Mouse (Mus musculus): Measurements from ENCODE around the gene Mob3b. TPM values are rescaled to one million over a fixed set of nuclear protein-coding genes. Genes with fewer than 3 reads are reported as not detected.

The Mob3b gene
- polyA plus RNA-seq, 1 experiment from 2014 or later: 2.8 TPM

DNA sequence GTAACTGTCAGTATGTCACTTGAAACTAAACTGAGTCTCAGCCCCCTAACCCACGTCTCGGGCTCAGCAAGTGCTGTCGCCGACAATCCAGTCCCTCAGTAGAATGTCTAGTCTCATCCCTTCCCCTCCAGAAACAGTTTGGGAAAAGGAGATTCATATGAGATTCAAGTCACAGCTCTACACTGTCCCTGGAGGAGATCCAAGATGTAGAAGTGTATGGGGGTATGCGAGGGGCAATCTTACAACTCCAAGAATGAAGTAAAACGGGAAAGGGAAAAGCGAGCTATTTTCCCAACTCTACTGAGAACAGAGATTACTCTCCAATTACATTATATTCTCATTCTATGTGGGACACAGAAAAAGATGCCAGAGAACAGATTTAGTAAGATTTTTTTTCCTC is 106.1 kb downstream of the Mob3b start:
- Histone ChIP-seq H3K9ac (ENCODE audit: low read depth, low read length) (no peak overlapping the region), H3K27me3 (ENCODE audit: control insufficient read depth, insufficient read depth, low read depth, low read length) (no peaks in the 10 kb centered on the region), H3K4me3 (ENCODE audit: low read depth, low read length) (no peak overlapping the region), H3K9me3 (replicated peaks; ENCODE audit: control insufficient read depth, low read length, poor library complexity, severe bottlenecking) (no peaks in the 10 kb centered on the region), H3K4me2 (ENCODE audit: low read length) (no peak overlapping the region), H3K4me1 (ENCODE audit: control insufficient read depth, insufficient read depth, low read length) (no peaks in the 10 kb centered on the region; the same call in 1 of the 2 replicates), H3K27ac (ENCODE audit: low read length) (no peak overlapping the region), H3K36me3 (ENCODE audit: control insufficient read depth, insufficient read depth, low read length) (no peaks in the 10 kb centered on the region)
- no peak for ATAC-seq
- WGBS: 73% methylated on average over 7 of the region's 7 CpGs

DNA sequence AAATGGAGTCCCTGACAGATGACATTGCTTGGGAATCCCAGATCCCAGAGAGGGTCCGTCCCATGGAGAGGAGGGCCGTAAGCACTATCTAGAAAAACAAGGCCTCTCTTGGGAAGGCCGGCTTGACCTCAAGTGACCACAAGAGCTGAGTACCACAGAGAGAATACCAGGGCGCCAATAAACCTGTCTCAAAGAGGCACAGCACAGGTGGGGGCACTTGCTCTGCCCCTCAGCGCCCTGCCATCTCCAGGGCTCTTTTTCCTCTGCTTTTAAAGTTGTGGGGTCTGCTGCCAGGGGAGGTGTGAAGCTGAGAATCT is 107.6 kb downstream of the Mob3b start:
- H3K36me3 ChIP-seq (ENCODE audit: control insufficient read depth, insufficient read depth, low read length): no peaks in the 10 kb centered on the region
- H3K27ac ChIP-seq (ENCODE audit: low read length): no peak overlapping the region
- no peaks in the 10 kb centered on the region; the same call in 1 of the 2 replicates for H3K4me1 ChIP-seq (ENCODE audit: control insufficient read depth, insufficient read depth, low read length)
- 70% methylated on average over 5 of the region's 5 CpGs for WGBS
- H3K9me3 ChIP-seq (replicated peaks; ENCODE audit: control insufficient read depth, low read length, poor library complexity, severe bottlenecking): no peaks in the 10 kb centered on the region
- no peak overlapping the region for H3K4me2 ChIP-seq (ENCODE audit: low read length)
- no peak for ATAC-seq
- no peak overlapping the region for H3K4me3 ChIP-seq (ENCODE audit: low read depth, low read length)
- no peak overlapping the region for H3K9ac ChIP-seq (ENCODE audit: low read depth, low read length)
- H3K27me3 ChIP-seq (ENCODE audit: control insufficient read depth, insufficient read depth, low read depth, low read length): no peaks in the 10 kb centered on the region

DNA sequence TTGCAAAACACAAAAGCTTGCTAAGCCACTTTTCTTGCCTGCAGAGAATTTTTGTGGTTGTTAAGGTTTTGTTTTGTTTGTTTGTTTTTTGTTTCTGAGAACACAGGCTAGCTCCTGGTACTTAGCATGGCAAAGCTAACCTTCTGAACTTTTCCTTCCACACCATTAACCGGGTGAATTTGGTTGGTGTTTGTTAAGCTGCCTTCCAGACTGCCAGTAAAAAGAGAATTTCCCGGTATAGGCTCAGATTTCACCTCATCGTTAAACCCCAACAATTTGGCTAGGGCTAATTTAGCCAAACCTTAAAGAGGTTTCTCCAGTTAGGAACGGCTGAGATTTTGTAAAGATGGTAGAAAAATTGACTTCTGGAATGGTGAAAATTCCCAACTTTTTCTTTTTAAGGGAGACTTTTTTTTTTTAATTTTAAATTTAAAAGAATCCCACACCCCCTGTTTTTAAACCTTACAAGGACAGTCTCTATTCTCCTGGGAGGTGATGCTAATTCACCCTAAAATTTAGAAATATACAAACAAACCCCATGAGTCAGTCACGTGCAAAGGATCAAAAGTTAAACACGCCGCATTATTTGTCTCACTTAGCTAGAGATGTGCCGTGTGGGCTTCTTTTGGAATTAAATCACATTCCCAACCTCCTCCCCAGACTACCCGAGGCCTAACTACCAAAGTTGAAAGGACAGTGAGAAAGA is 108.1 kb downstream of the Mob3b start:
- Histone ChIP-seq H3K4me1 (ENCODE audit: control insufficient read depth, insufficient read depth, low read length) (no peaks in the 10 kb centered on the region; the same call in 1 of the 2 replicates), H3K9me3 (replicated peaks; ENCODE audit: control insufficient read depth, low read length, poor library complexity, severe bottlenecking) (no peaks in the 10 kb centered on the region), H3K27ac (ENCODE audit: low read length) (no peak overlapping the region), H3K9ac (ENCODE audit: low read depth, low read length) (no peak overlapping the region), H3K4me3 (ENCODE audit: low read depth, low read length) (no peak overlapping the region), H3K36me3 (ENCODE audit: control insufficient read depth, insufficient read depth, low read length) (no peaks in the 10 kb centered on the region), H3K27me3 (ENCODE audit: control insufficient read depth, insufficient read depth, low read depth, low read length) (no peaks in the 10 kb centered on the region), H3K4me2 (ENCODE audit: low read length) (no peak overlapping the region)
- ATAC-seq: no peak
- 56% methylated on average over 9 of the region's 9 CpGs for WGBS

DNA sequence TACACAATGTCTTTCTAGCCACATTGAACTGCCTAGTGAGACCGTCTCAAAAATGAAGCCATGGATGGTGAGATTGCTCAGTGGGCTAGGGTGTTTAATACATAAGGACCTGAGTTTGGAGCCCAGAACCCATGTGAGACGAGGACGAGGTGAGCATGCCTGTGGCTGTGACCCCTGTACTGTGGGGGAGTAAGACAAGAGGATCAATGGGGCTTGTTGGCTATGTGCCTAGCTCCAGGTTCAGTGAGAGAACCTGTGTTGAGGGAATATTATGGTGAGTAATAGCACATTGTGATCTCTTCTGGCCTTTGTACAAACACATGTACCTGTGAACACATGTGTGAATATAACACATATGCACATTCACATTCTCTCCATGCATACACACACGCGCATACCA is 116.4 kb downstream of the Mob3b start:
- Histone ChIP-seq H3K36me3 (ENCODE audit: control insufficient read depth, insufficient read depth, low read length) (no peaks in the 10 kb centered on the region), H3K9me3 (replicated peaks; ENCODE audit: control insufficient read depth, low read length, poor library complexity, severe bottlenecking) (no peaks in the 10 kb centered on the region; the same call in 1 of the 2 replicates), H3K27ac (ENCODE audit: low read length) (no peak overlapping the region), H3K27me3 (ENCODE audit: control insufficient read depth, insufficient read depth, low read depth, low read length) (no peaks in the 10 kb centered on the region), H3K4me2 (ENCODE audit: low read length) (no peak overlapping the region), H3K4me1 (ENCODE audit: control insufficient read depth, insufficient read depth, low read length) (no peaks in the 10 kb centered on the region), H3K9ac (ENCODE audit: low read depth, low read length) (no peak overlapping the region), H3K4me3 (ENCODE audit: low read depth, low read length) (no peak overlapping the region)
- WGBS: 98% methylated on average over 5 of the region's 5 CpGs
- ATAC-seq: no peak

DNA sequence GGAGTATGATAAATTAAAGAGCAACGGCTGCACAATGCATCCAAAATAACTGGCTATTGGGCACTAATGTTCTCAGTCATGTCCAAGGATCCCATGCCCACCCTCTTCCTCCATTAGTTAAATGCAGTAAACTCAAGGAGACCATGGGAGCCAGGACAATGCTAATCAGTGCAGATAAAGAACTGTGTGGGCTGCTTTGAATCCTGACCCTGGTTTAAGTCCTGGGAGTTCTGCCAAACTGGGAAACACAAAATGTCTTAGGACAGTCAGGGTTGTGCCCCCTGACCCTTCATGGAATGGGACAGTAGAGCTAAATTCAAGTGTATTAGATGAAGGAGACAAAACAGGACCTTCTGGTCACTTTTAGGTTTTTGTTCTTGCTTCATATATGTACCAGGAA is 117.0 kb downstream of the Mob3b start:
- no peaks in the 10 kb centered on the region for H3K4me1 ChIP-seq (ENCODE audit: control insufficient read depth, insufficient read depth, low read length)
- H3K9me3 ChIP-seq (replicated peaks; ENCODE audit: control insufficient read depth, low read length, poor library complexity, severe bottlenecking): no peaks in the 10 kb centered on the region; the same call in 1 of the 2 replicates
- H3K4me3 ChIP-seq (ENCODE audit: low read depth, low read length): no peak overlapping the region
- WGBS: 96% methylated on average over 1 of the region's 1 CpGs
- H3K27ac ChIP-seq (ENCODE audit: low read length): no peak overlapping the region
- H3K36me3 ChIP-seq (ENCODE audit: control insufficient read depth, insufficient read depth, low read length): no peaks in the 10 kb centered on the region
- no peaks in the 10 kb centered on the region for H3K27me3 ChIP-seq (ENCODE audit: control insufficient read depth, insufficient read depth, low read depth, low read length)
- no peak overlapping the region for H3K4me2 ChIP-seq (ENCODE audit: low read length)
- no peak overlapping the region for H3K9ac ChIP-seq (ENCODE audit: low read depth, low read length)
- no peak for ATAC-seq

DNA sequence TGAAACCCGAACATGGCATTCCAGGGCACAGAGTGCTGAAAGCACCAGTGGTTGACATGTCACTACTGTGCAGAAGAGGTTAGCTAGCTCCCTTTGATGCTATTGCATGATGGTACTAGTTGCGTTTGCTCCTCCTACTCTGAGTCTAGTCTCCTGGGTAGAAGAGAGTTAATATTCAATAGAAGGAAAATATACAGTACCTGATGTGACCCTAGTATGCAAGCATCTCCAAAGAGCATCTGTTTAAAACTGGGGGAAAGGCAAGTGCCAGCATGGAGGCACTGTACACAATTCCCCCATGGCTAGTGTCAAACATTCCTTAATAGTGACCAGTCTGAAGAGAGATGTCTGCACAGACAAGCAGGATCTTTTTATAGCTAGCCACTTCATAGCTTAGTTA is 119.5 kb downstream of the Mob3b start:
- H3K4me3 ChIP-seq (ENCODE audit: low read depth, low read length): no peak overlapping the region
- ATAC-seq: no peak
- 89% methylated on average over 2 of the region's 2 CpGs for WGBS
- no peak overlapping the region for H3K27ac ChIP-seq (ENCODE audit: low read length)
- H3K9me3 ChIP-seq (replicated peaks; ENCODE audit: control insufficient read depth, low read length, poor library complexity, severe bottlenecking): no peaks in the 10 kb centered on the region; the same call in 1 of the 2 replicates
- H3K9ac ChIP-seq (ENCODE audit: low read depth, low read length): no peak overlapping the region
- H3K4me2 ChIP-seq (ENCODE audit: low read length): no peak overlapping the region
- no peaks in the 10 kb centered on the region for H3K4me1 ChIP-seq (ENCODE audit: control insufficient read depth, insufficient read depth, low read length)
- no peaks in the 10 kb centered on the region for H3K27me3 ChIP-seq (ENCODE audit: control insufficient read depth, insufficient read depth, low read depth, low read length)
- H3K36me3 ChIP-seq (ENCODE audit: control insufficient read depth, insufficient read depth, low read length): no peaks in the 10 kb centered on the region

DNA sequence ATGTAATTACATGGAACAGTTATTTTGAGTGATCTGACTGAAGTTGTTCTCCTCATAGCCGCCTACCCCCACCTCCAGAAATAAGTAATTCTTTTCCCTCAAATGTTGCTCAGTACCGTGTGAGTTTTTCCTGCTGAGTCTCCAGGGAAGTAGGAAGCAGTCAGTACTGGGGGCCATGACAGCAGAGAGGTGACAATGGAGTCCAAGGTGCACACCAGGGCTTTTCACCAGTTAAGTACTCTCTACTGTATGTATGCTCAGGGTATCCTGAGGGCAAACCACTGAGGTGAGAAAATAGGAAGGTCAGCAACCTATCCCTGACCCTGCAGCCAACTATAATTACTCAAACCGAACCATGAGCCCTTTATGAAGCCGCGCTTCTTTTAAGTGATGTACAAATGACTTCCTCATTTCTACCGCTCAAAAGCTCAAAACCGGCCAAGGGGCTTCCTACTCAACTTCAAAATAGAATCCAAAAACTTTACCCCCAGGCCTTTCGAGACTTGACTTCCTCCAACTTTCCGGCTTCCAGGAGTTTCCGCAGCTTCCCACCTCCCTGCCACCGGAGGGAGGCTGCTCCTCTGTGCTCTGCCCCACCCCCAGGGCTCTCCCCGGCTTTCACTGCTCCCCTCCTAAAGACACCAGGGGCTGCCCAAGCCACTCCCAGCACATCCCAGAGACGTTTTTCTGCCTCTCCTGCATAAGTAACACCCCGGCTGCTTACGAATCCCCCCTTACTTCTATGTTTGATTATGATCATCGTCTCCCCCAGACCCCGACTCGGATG is 122.6 kb downstream of the Mob3b start:
- WGBS: 62% methylated on average over 18 of the region's 18 CpGs
- Histone ChIP-seq H3K36me3 (ENCODE audit: control insufficient read depth, insufficient read depth, low read length) (no peaks in the 10 kb centered on the region), H3K4me1 (ENCODE audit: control insufficient read depth, insufficient read depth, low read length) (no peaks in the 10 kb centered on the region), H3K4me2 (ENCODE audit: low read length) (no peak overlapping the region), H3K27me3 (ENCODE audit: control insufficient read depth, insufficient read depth, low read depth, low read length) (no peaks in the 10 kb centered on the region), H3K4me3 (ENCODE audit: low read depth, low read length) (no peak overlapping the region), H3K9ac (ENCODE audit: low read depth, low read length) (no peak overlapping the region), H3K9me3 (replicated peaks; ENCODE audit: control insufficient read depth, low read length, poor library complexity, severe bottlenecking) (no peaks in the 10 kb centered on the region; the same call in 1 of the 2 replicates), H3K27ac (ENCODE audit: low read length) (no peak overlapping the region)
- ATAC-seq: no peak

DNA sequence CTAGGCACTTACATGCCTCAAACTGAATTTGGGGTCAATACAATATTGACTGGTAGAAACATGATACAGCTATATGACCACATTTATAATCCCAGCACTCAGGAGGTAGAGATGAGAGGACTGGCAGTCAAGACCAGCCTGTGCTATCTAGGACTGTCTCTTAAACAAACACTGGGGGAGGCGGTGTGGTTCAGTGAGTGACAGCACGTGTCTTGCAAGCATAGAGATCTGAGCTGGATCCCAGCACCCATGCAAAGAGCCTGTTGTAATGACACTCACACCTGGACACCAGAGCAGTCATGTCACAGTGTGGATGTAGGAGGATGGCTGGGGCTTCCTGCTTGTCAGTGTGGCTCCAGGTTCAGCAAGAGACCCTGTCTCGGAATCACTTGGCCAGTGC is 124.5 kb downstream of the Mob3b start:
- H3K9ac ChIP-seq (ENCODE audit: low read depth, low read length): no peak overlapping the region
- no peak overlapping the region for H3K4me3 ChIP-seq (ENCODE audit: low read depth, low read length)
- WGBS: 95% methylated on average over 3 of the region's 3 CpGs
- H3K27me3 ChIP-seq (ENCODE audit: control insufficient read depth, insufficient read depth, low read depth, low read length): no peaks in the 10 kb centered on the region
- no peaks in the 10 kb centered on the region for H3K4me1 ChIP-seq (ENCODE audit: control insufficient read depth, insufficient read depth, low read length)
- no peak overlapping the region for H3K27ac ChIP-seq (ENCODE audit: low read length)
- H3K9me3 ChIP-seq (replicated peaks; ENCODE audit: control insufficient read depth, low read length, poor library complexity, severe bottlenecking): no peaks in the 10 kb centered on the region
- ATAC-seq: no peak
- H3K4me2 ChIP-seq (ENCODE audit: low read length): no peak overlapping the region
- no peaks in the 10 kb centered on the region for H3K36me3 ChIP-seq (ENCODE audit: control insufficient read depth, insufficient read depth, low read length)

DNA sequence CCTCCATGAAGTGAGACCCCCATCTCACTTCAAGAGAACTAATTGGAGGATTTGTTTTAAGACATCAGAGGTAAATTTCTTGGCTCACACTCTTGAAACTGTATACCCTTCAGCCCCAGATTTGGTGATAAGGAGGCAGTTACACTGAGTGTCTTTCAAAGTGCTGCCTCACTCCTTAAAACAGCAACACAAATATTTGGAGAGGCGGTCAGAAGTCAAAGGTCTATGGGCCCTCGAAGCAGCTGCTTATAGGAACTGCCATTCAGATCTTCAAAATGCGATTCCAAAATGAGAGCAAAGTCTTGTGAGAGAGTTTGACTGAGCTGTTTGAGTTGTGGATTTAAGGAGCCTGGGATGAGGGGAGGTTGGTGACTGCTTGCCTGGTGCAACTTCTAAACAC is 125.7 kb downstream of the Mob3b start:
- Histone ChIP-seq H3K4me3 (ENCODE audit: low read depth, low read length) (no peak overlapping the region), H3K27me3 (ENCODE audit: control insufficient read depth, insufficient read depth, low read depth, low read length) (no peaks in the 10 kb centered on the region), H3K9ac (ENCODE audit: low read depth, low read length) (no peak overlapping the region), H3K36me3 (ENCODE audit: control insufficient read depth, insufficient read depth, low read length) (no peaks in the 10 kb centered on the region), H3K27ac (ENCODE audit: low read length) (no peak overlapping the region), H3K4me2 (ENCODE audit: low read length) (no peak overlapping the region), H3K9me3 (replicated peaks; ENCODE audit: control insufficient read depth, low read length, poor library complexity, severe bottlenecking) (no peaks in the 10 kb centered on the region), H3K4me1 (ENCODE audit: control insufficient read depth, insufficient read depth, low read length) (no peaks in the 10 kb centered on the region)
- ATAC-seq: no peak
- 80% methylated on average over 3 of the region's 3 CpGs for WGBS

All from midbrain, embryonic 16.5 days (tissue).